Mouse (Mus musculus): Measurements from ENCODE around the gene Selplg. TPM values are rescaled to one million over a fixed set of nuclear protein-coding genes. Genes with fewer than 3 reads are reported as not detected.
A peak's percentile ranks its signal among the peaks of the same experiment; 100 is the strongest.

The Selplg gene
- polyA plus RNA-seq, 1 experiment from 2014 or later: 5.5 TPM

- WGBS: 58% methylated on average over 16 of the region's 16 CpGs
- H3K4me3 ChIP-seq: no peak overlapping the region
- no peak overlapping the region for H3K9ac ChIP-seq
- ATAC-seq (ENCODE audit: insufficient number of reproducible peaks, low FRiP score, low TSS enrichment, low read depth): no peak
- no peaks in the 10 kb centered on the region for H3K9me3 ChIP-seq
- H3K36me3 ChIP-seq: no peaks in the 10 kb centered on the region
- 0 out of 2 replicates have a peak, but pooled peaks cover 7% of the 10 kb centered on the region for H3K4me1 ChIP-seq
- H3K27me3 ChIP-seq: no peaks in the 10 kb centered on the region
- no peak overlapping the region for H3K4me2 ChIP-seq
- no peak overlapping the region for H3K27ac ChIP-seq
Observed at GRCm38 (mm10) chr5:113833316-113833947, 988 bp upstream of the Selplg start.

- Histone ChIP-seq H3K27me3 (no peaks in the 10 kb centered on the region), H3K4me2 (no peak overlapping the region), H3K36me3 (no peaks in the 10 kb centered on the region), H3K4me3 (no peak overlapping the region), H3K27ac (no peak overlapping the region), H3K9me3 (no peaks in the 10 kb centered on the region), H3K9ac (no peak overlapping the region), H3K4me1 (0 out of 2 replicates have a peak, but pooled peaks cover 7% of the 10 kb centered on the region)
- WGBS: 53% methylated on average over 3 of the region's 3 CpGs
- ATAC-seq (ENCODE audit: insufficient number of reproducible peaks, low FRiP score, low TSS enrichment, low read depth): no peak
Observed at GRCm38 (mm10) chr5:113831741-113832140, 703 bp downstream of the Selplg start.

GRCm38 (mm10) chr5:113830796-113831195 lies 1.6 kb downstream of the Selplg start:
- 84% methylated on average over 5 of the region's 5 CpGs for WGBS
- Histone ChIP-seq H3K9ac (no peak overlapping the region), H3K4me2 (no peak overlapping the region), H3K27ac (no peak overlapping the region), H3K27me3 (no peaks in the 10 kb centered on the region), H3K36me3 (no peaks in the 10 kb centered on the region), H3K4me1 (0 out of 2 replicates have a peak, but pooled peaks cover 7% of the 10 kb centered on the region), H3K9me3 (no peaks in the 10 kb centered on the region), H3K4me3 (no peak overlapping the region)
- ATAC-seq (ENCODE audit: insufficient number of reproducible peaks, low FRiP score, low TSS enrichment, low read depth): no peak

DNA sequence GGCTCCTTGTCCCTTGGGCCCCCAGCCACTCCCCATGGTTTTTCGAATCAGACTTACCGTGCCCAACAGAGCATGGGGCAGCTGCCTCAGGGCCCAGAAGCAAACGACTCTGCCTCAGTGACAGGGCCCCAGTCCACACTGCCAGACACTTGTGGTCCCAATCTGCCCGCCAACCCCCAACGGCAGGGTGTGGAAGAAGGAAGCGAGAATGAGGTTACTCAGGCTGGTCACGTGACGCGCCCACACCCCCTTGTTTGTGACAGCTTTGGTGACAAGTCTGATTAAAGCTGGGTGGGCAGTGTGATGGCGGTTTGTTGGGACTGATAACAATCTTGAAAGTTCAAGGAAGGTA lies 2.2 kb downstream of the Selplg start:
- H3K4me1 ChIP-seq: 0 out of 2 replicates have a peak, but pooled peaks cover 7% of the 10 kb centered on the region
- WGBS: 58% methylated on average over 10 of the region's 10 CpGs
- H3K4me3 ChIP-seq: no peak overlapping the region

GRCm38 (mm10) chr5:113829566-113830291 lies 2.7 kb downstream of the Selplg start:
- Histone ChIP-seq H3K4me1 (0 out of 2 replicates have a peak, but pooled peaks cover 7% of the 10 kb centered on the region), H3K9ac (no peak overlapping the region), H3K4me2 (no peak overlapping the region), H3K4me3 (no peak overlapping the region), H3K27ac (no peak overlapping the region), H3K36me3 (no peaks in the 10 kb centered on the region), H3K9me3 (no peaks in the 10 kb centered on the region), H3K27me3 (no peaks in the 10 kb centered on the region)
- no peak for ATAC-seq (ENCODE audit: insufficient number of reproducible peaks, low FRiP score, low TSS enrichment, low read depth)
- WGBS: 75% methylated on average over 7 of the region's 7 CpGs

More for the DNA sequence above, 2.2 kb downstream of the Selplg start:
- no peak overlapping the region for H3K27ac ChIP-seq
- H3K36me3 ChIP-seq: no peaks in the 10 kb centered on the region
- H3K9ac ChIP-seq: no peak overlapping the region
- ATAC-seq (ENCODE audit: insufficient number of reproducible peaks, low FRiP score, low TSS enrichment, low read depth): no peak
- H3K27me3 ChIP-seq: no peaks in the 10 kb centered on the region
- H3K4me2 ChIP-seq: no peak overlapping the region
- H3K9me3 ChIP-seq: no peaks in the 10 kb centered on the region

DNA sequence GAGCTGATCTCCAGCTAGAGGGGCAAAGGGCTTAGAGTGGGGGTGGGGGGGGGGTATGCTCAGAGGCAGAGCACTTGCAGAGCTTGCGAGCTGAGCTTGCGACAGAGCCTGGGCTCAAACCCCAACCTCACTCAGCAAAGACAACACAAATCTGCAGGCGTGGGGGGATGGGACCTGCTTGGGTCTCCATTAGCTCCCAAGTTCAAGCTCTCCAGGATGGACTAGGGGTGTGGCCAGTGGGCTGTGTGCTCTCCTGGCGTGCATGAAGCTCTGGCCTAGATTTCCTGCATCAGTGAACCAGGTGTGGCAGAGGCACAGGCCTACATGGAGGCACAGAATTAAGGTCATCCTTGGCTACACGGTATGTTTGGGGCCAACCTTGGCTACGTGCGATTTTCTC lies 4.0 kb downstream of the Selplg start:
- Histone ChIP-seq H3K4me2 (no peak overlapping the region), H3K27me3 (no peaks in the 10 kb centered on the region), H3K4me3 (no peak overlapping the region), H3K9me3 (no peaks in the 10 kb centered on the region), H3K27ac (no peak overlapping the region), H3K4me1 (0 out of 2 replicates have a peak, but pooled peaks cover 7% of the 10 kb centered on the region), H3K9ac (no peak overlapping the region), H3K36me3 (no peaks in the 10 kb centered on the region)
- WGBS: 45% methylated on average over 7 of the region's 7 CpGs
- ATAC-seq (ENCODE audit: insufficient number of reproducible peaks, low FRiP score, low TSS enrichment, low read depth): no peak

DNA sequence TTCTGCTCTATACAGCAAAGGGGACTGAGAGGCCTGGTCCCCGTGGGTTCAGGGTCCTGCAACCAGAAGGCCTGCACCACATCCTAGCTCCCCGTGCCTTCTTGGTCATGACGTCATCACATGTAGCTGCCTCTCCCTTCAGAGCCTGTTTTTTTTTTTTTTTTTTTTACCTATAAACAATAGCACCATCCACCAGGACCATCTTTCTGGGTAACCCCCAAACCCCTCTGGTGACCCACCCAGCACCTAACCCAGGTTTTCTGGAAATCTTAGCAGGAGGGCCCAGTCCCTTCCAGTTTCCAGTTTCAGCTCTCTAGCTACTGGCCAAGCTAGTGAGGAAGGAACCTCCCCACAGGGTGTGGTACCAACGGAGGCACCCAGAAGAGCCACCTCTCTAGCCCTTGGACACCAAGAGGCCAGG lies 4.4 kb downstream of the Selplg start:
- Histone ChIP-seq H3K36me3 (no peaks in the 10 kb centered on the region), H3K9me3 (no peaks in the 10 kb centered on the region), H3K4me3 (no peak overlapping the region), H3K4me2 (no peak overlapping the region), H3K27me3 (no peaks in the 10 kb centered on the region), H3K27ac (no peak overlapping the region), H3K9ac (no peak overlapping the region), H3K4me1 (0 out of 2 replicates have a peak, but pooled peaks cover 7% of the 10 kb centered on the region)
- 32% methylated on average over 4 of the region's 4 CpGs for WGBS
- ATAC-seq (ENCODE audit: insufficient number of reproducible peaks, low FRiP score, low TSS enrichment, low read depth): no peak

DNA sequence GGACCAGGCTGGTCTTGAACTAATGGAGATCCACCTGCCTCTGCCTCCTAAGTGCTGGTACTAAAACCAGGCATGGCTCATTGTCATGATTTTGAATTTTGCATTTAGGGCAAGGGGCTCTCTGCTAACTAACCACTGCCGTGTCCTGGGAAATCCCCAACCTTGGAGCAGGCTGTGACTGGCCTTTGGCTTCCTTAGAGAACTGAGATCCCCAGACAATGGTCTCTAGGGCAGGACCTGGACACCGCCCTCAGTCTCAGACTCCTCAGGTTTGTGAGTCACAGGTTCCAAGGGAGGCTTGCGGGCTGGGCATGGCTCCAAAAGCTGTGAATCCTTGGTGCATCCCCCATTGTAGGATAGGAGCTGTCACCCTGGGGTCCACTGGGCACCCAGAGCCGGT lies 5.8 kb downstream of the Selplg start:
- H3K4me2 ChIP-seq: no peak overlapping the region
- H3K27ac ChIP-seq: no peak overlapping the region
- H3K36me3 ChIP-seq: no peaks in the 10 kb centered on the region
- no peak overlapping the region for H3K4me3 ChIP-seq
- WGBS: 86% methylated on average over 4 of the region's 4 CpGs
- H3K9me3 ChIP-seq: no peaks in the 10 kb centered on the region
- no peak overlapping the region for H3K9ac ChIP-seq
- no peaks in the 10 kb centered on the region for H3K4me1 ChIP-seq
- H3K27me3 ChIP-seq: no peaks in the 10 kb centered on the region
- no peak for ATAC-seq (ENCODE audit: insufficient number of reproducible peaks, low FRiP score, low TSS enrichment, low read depth)

GRCm38 (mm10) chr5:113825558-113825957 lies 6.9 kb downstream of the Selplg start:
- Histone ChIP-seq H3K27me3 (no peaks in the 10 kb centered on the region), H3K27ac (no peak overlapping the region), H3K4me1 (no peaks in the 10 kb centered on the region), H3K4me2 (no peak overlapping the region), H3K9me3 (no peaks in the 10 kb centered on the region), H3K4me3 (no peak overlapping the region), H3K36me3 (no peaks in the 10 kb centered on the region), H3K9ac (0 out of 2 replicates have a peak overlapping the region, but pooled peaks have one; percentile 1)
- WGBS: 80% methylated on average over 7 of the region's 7 CpGs
- ATAC-seq (ENCODE audit: insufficient number of reproducible peaks, low FRiP score, low TSS enrichment, low read depth): no peak

DNA sequence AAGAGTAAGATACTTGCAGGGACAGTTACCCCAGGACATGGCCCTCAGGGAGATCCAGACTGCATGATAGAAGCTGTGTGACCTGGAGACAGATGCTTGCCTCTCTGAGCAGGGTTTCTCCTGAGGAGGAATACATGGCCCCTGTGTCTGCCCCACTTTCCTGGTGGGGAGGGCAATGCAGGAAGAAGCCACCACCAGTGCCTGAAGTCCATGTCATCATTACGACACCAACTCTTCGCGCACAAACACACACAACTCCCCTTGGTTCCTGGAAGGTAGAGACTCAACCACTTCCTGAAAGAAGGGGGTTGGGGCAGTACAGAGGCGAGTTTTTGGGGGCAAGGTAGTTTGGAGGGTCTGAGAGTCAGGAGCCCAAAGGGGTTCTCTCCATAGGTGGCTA lies 8.2 kb downstream of the Selplg start:
- H3K27me3 ChIP-seq: no peaks in the 10 kb centered on the region
- no peaks in the 10 kb centered on the region for H3K9me3 ChIP-seq
- no peaks in the 10 kb centered on the region for H3K4me1 ChIP-seq
- no peaks in the 10 kb centered on the region for H3K36me3 ChIP-seq
- no peak overlapping the region for H3K27ac ChIP-seq
- no peak for ATAC-seq (ENCODE audit: insufficient number of reproducible peaks, low FRiP score, low TSS enrichment, low read depth)
- no peak overlapping the region for H3K4me3 ChIP-seq
- WGBS: 83% methylated on average over 4 of the region's 4 CpGs
- no peak overlapping the region for H3K9ac ChIP-seq
- no peak overlapping the region for H3K4me2 ChIP-seq

DNA sequence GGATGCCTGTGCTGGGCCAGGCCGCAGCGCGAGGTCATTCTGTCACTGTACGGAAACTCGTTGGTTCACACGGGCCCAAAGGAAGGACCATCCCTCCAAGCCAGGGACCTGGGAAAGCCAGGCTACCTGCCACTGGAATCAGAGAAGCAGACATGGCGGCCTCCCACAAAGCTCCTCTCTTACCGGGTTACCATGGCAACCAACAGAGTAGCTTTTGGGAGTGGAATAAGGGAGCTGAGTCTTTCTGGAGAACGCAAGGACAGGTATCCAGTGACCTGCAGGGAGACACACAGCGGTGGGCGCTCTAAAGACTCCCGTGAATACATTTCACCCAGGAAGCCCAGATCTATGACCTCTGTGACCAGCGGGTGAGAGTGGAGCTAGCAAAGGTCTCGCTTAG lies 13.9 kb downstream of the Selplg start:
- WGBS: 71% methylated on average over 14 of the region's 14 CpGs
- Histone ChIP-seq H3K4me2 (no peak overlapping the region), H3K4me1 (peaks cover 4% of the 10 kb centered on the region; the same call in 1 of the 2 replicates), H3K27me3 (no peaks in the 10 kb centered on the region), H3K9me3 (no peaks in the 10 kb centered on the region), H3K36me3 (no peaks in the 10 kb centered on the region), H3K4me3 (no peak overlapping the region), H3K27ac (no peak overlapping the region), H3K9ac (no peak overlapping the region)
- no peak for ATAC-seq (ENCODE audit: insufficient number of reproducible peaks, low FRiP score, low TSS enrichment, low read depth)

GRCm38 (mm10) chr5:113815638-113816152 lies 16.7 kb downstream of the Selplg start:
- Histone ChIP-seq H3K27me3 (no peaks in the 10 kb centered on the region), H3K36me3 (no peaks in the 10 kb centered on the region), H3K9me3 (peaks cover 4% of the 10 kb centered on the region; the same call in 1 of the 2 replicates), H3K4me3 (no peak overlapping the region), H3K27ac (no peak overlapping the region), H3K4me1 (peaks cover 4% of the 10 kb centered on the region; the same call in 1 of the 2 replicates), H3K9ac (no peak overlapping the region), H3K4me2 (0 out of 2 replicates have a peak overlapping the region, but pooled peaks have one; percentile 1)
- whole genome bisulfite sequencing: 12% methylated on average over 15 of the region's 15 CpGs
- ATAC-seq (ENCODE audit: insufficient number of reproducible peaks, low FRiP score, low TSS enrichment, low read depth): no peak; the same call in 1 of the 2 replicates

Data from limb, embryonic 15.5 days (tissue).